Mouse (Mus musculus) spleen, adult 2 months (tissue): Measurements from ENCODE around the gene Htatsf1.

ENCODE experiments used
- CTCF ChIP-seq: fragments of 200-500 bp; IDR thresholded peaks from 2 replicates; pipeline ENCODE4 v1.5.1; 2011; ENCODE audit warnings: mild to moderate bottlenecking, inconsistent platforms; ENCODE audit not compliant: insufficient read depth, insufficient read length, insufficient replicate concordance; ENCODE audit errors: extremely low read depth
- POLR2A ChIP-seq: fragments of 200-500 bp; IDR thresholded peaks from 2 replicates; pipeline ENCODE4 v1.6.1; 2011; ENCODE audit warnings: low read depth, low read length, inconsistent platforms

GRCm38 (mm10) chrX:57012891-57013290 is 40.5 kb upstream of the Htatsf1 start:
- no peak for TF ChIP-seq CTCF
- no peak for TF ChIP-seq POLR2A
